Mouse (Mus musculus): ENCODE measurements around the gene B3gntl1. TPM values are rescaled to one million over a fixed set of nuclear protein-coding genes. Genes with fewer than 3 reads are reported as not detected.

Gene B3gntl1
- polyA plus RNA-seq, 1 experiment from 2014 or later: 6.2 TPM

DNA sequence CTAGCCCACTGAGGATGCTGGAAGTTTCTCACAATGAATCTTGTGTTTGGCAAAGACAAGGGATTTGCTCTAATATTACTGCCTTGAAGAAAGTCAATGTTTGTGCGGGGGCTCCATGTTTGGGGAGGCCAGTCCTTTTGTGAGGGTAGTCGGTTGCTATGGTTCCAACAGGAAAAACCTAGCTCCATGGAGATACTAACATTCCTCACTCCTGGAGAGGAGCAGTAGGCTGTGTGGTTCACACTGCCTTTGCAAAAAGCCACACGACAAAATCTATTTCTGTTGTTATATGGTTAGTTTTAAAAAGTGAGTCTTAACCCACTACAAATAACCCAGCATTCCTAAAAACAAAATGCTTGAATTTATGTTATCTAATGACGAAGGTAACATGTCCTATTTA lies 19.3 kb downstream of the B3gntl1 start:
- WGBS: 70% methylated on average over 4 of the region's 4 CpGs
- ATAC-seq: no peak
- H3K4me2 ChIP-seq (replicated peaks): no peak overlapping the region
- H3K4me1 ChIP-seq (replicated peaks): no peaks in the 10 kb centered on the region
- peaks cover 4% of the 10 kb centered on the region; the same call in 1 of the 2 replicates for H3K36me3 ChIP-seq
- H3K9me3 ChIP-seq: no peaks in the 10 kb centered on the region
- H3K27me3 ChIP-seq: no peaks in the 10 kb centered on the region
- H3K4me3 ChIP-seq (replicated peaks): no peak overlapping the region
- H3K27ac ChIP-seq: no peak overlapping the region
- no peak overlapping the region for H3K9ac ChIP-seq (replicated peaks)

DNA sequence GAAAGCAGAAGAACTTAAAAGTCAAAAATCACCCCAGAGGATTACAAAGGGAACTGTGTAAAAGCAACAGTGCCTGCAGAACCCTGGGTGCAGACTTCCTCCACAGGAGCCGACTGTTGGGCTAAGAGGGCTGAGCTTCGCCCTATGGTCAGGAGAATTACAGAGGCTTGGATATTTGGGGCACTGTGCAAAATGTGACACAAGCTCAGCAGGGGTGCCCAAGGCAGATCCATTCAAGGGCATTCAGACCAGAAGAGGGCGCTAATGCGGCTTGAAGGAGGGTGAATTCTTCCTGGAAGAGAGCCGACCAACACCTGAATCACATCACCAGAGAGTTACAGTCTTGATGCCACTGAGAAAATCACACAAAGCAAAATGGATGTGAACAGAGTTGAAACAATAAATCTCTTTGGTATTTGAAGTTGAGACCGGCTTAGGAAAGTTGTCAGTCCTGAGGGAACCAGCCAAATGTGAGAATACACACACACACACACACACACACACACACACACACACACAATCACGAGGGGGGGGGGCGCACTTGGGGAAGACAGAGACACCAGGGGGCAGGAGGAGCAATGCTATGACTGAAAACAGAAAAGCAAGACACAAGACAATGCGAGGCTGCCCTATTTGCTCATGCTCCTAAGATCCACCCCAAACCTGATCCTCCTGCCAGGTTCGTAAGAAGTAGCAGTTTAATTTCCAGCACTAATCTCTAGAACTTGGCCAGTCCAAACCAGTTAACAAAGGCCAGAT lies 20.2 kb downstream of the B3gntl1 start:
- no peak overlapping the region for H3K9ac ChIP-seq (replicated peaks)
- no peaks in the 10 kb centered on the region for H3K27me3 ChIP-seq
- H3K36me3 ChIP-seq: peaks cover 4% of the 10 kb centered on the region; the same call in 1 of the 2 replicates
- H3K4me3 ChIP-seq (replicated peaks): no peak overlapping the region
- WGBS: 54% methylated on average over 10 of the region's 10 CpGs
- H3K4me2 ChIP-seq (replicated peaks): no peak overlapping the region
- no peak for ATAC-seq
- no peak overlapping the region for H3K27ac ChIP-seq
- H3K4me1 ChIP-seq (replicated peaks): no peaks in the 10 kb centered on the region
- no peaks in the 10 kb centered on the region for H3K9me3 ChIP-seq

DNA sequence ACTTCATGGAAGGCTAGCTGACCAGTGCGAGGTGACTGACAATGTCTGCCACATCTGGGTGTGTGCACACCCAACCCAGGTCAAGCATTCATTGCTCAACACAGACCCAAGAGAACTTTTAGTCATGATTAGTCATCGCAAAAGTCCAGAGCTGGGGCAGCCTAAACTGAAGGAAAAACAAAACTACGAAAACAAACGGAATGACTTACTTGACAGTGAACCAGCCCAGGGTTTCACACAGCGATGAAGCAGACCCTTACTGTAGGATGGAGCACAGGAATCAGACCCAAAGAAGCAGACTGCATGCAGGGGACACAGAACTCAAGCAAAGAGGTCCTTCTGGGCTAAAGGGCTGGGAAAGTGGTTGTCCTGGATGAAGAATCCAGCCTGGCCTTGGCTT lies 21.0 kb downstream of the B3gntl1 start:
- Histone ChIP-seq H3K4me2 (replicated peaks) (no peak overlapping the region), H3K4me3 (replicated peaks) (no peak overlapping the region), H3K36me3 (peaks cover 4% of the 10 kb centered on the region; the same call in 1 of the 2 replicates), H3K27me3 (no peaks in the 10 kb centered on the region), H3K9ac (replicated peaks) (no peak overlapping the region), H3K4me1 (replicated peaks) (no peaks in the 10 kb centered on the region), H3K9me3 (no peaks in the 10 kb centered on the region), H3K27ac (no peak overlapping the region)
- 92% methylated on average over 5 of the region's 5 CpGs for WGBS
- ATAC-seq: no peak

DNA sequence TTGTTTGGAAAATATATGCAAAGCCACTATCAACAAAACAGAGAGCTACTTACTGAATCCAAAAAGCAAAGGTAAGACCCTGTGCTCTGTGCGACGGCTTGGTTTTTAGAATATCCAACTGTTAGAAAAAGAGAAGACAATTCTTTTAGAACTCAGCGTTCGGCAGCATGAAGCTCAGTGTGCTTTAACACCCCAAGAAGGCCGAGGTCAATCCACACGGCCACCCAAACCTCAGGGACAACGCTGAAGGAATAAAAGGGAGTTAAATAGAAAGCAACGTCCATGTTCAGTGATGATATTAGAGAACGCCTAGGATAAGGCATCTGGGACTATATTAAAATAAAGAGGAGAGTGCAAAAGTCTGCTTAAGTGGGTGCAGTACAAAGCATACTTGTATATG lies 21.4 kb downstream of the B3gntl1 start:
- no peaks in the 10 kb centered on the region for H3K4me1 ChIP-seq (replicated peaks)
- H3K36me3 ChIP-seq: peaks cover 4% of the 10 kb centered on the region; the same call in 1 of the 2 replicates
- no peak overlapping the region for H3K4me2 ChIP-seq (replicated peaks)
- no peaks in the 10 kb centered on the region for H3K9me3 ChIP-seq
- H3K9ac ChIP-seq (replicated peaks): no peak overlapping the region
- no peak for ATAC-seq
- no peaks in the 10 kb centered on the region for H3K27me3 ChIP-seq
- WGBS: 94% methylated on average over 9 of the region's 9 CpGs
- H3K4me3 ChIP-seq (replicated peaks): no peak overlapping the region
- H3K27ac ChIP-seq: no peak overlapping the region

DNA sequence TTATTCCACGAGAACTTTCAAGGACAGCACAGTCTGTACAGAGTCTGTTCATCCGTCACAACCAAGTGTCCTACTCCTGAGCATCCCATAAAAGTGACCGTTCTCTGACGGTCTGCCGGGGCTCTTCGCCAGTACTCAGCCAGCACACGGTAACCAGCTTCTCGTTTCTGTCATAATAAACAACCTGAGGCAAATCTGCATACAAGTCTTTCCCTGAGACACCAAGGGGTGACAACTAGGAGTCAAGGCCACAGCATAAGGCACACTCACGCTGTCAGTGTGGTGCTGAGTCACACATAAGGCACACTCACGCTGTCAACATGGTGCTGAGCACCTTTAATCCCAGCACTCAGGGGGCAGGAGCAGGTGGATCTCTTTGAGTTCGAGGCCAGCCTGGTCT lies 22.3 kb downstream of the B3gntl1 start:
- Histone ChIP-seq H3K9me3 (no peaks in the 10 kb centered on the region), H3K27me3 (no peaks in the 10 kb centered on the region), H3K4me3 (replicated peaks) (no peak overlapping the region), H3K27ac (no peak overlapping the region), H3K9ac (replicated peaks) (no peak overlapping the region), H3K4me2 (replicated peaks) (no peak overlapping the region), H3K36me3 (peaks cover 4% of the 10 kb centered on the region; the same call in 1 of the 2 replicates), H3K4me1 (replicated peaks) (no peaks in the 10 kb centered on the region)
- WGBS: 90% methylated on average over 11 of the region's 11 CpGs
- ATAC-seq: no peak

DNA sequence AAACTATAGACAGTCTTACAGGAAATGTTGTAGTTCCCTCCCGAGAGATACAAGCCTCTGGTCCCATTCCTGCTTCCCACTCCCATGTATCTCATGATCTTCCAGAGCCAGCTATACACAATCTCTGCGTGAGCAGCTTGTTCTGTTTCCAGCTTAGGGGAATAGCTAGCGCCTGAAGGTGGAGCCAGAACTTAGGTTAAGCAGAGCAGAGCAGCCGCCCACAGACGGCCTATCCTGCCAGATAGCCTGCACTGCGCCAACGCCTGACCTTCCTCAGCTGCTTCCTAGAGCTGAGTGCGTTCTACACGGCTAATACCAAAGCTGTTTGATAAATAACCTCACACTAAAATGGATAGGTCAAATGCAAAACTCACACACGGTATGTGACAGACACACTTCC lies 23.1 kb downstream of the B3gntl1 start:
- no peak overlapping the region for H3K9ac ChIP-seq (replicated peaks)
- no peaks in the 10 kb centered on the region for H3K9me3 ChIP-seq
- 83% methylated on average over 10 of the region's 10 CpGs for WGBS
- no peaks in the 10 kb centered on the region for H3K4me1 ChIP-seq (replicated peaks)
- no peaks in the 10 kb centered on the region for H3K27me3 ChIP-seq
- ATAC-seq: no peak
- peaks cover 4% of the 10 kb centered on the region; the same call in 1 of the 2 replicates for H3K36me3 ChIP-seq
- H3K27ac ChIP-seq: no peak overlapping the region
- no peak overlapping the region for H3K4me2 ChIP-seq (replicated peaks)
- H3K4me3 ChIP-seq (replicated peaks): no peak overlapping the region

DNA sequence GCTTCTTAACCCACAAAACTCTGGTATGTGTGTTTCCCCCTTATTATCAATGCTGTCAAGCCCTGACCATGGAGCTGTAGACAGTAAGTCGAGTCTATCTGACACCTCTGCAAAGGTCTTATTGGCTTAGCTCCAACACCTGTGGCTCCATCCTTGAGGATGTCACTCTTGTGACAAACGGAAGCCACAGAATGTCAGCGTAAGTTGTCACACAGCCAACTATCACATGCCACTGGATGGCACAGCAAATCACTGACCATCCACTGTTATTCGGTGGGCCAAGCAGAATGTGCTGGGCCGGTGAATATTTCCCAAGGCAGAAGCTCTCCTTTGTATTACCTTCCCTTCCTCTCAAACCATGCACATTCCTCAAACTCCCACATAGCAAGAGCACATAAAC lies 24.8 kb downstream of the B3gntl1 start:
- Histone ChIP-seq H3K36me3 (peaks cover 4% of the 10 kb centered on the region; the same call in 1 of the 2 replicates), H3K9me3 (no peaks in the 10 kb centered on the region), H3K9ac (replicated peaks) (no peak overlapping the region), H3K4me3 (replicated peaks) (no peak overlapping the region), H3K27ac (no peak overlapping the region), H3K4me2 (replicated peaks) (no peak overlapping the region), H3K27me3 (no peaks in the 10 kb centered on the region), H3K4me1 (replicated peaks) (no peaks in the 10 kb centered on the region)
- no peak for ATAC-seq
- WGBS: 91% methylated on average over 5 of the region's 5 CpGs

DNA sequence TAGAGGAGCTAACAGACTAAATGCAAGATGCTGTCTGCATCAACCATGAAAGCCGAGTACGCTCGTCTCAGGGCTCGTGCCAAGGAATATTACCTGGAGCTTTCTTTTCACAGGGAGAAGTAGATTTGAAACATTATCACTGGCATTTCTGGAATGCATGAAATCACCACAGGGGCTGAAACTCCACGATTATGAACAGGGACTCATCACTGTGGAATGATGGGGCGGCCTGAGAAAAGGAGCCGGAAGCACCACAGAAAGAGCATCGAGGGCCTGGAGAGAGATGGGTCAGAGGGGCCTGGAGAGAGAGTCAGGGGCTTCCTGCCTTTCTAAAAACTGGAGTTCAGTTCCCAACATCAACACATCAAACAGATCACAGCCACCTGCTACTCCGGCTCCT lies 25.6 kb downstream of the B3gntl1 start:
- Histone ChIP-seq H3K9me3 (no peaks in the 10 kb centered on the region), H3K9ac (replicated peaks) (no peak overlapping the region), H3K4me2 (replicated peaks) (no peak overlapping the region), H3K4me3 (replicated peaks) (no peak overlapping the region), H3K27ac (no peak overlapping the region), H3K36me3 (peaks cover 4% of the 10 kb centered on the region; the same call in 1 of the 2 replicates), H3K27me3 (no peaks in the 10 kb centered on the region), H3K4me1 (replicated peaks) (no peaks in the 10 kb centered on the region)
- 84% methylated on average over 9 of the region's 9 CpGs for WGBS
- ATAC-seq: no peak

DNA sequence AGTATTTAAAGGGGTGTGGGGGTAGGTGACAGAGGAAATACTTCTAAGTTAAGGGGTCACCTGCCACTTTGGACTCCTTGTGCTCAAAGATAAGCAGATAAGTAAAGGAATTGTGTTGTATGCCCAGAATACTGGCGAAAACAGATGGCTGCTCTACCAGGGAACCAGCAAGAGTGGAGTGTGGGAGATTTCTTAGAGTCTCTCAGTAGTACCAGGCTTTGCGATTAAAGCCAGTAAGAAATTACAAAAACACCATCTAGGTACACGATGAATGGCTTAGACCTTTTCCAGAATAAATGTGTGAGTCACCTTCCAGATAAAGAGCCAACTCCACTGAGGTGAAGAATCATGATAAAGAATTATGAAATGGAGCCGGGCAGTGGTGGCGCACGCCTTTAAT lies 27.6 kb downstream of the B3gntl1 start:
- Histone ChIP-seq H3K4me1 (replicated peaks) (no peaks in the 10 kb centered on the region), H3K27ac (no peak overlapping the region), H3K4me2 (replicated peaks) (no peak overlapping the region), H3K9me3 (no peaks in the 10 kb centered on the region), H3K9ac (replicated peaks) (no peak overlapping the region), H3K27me3 (no peaks in the 10 kb centered on the region), H3K4me3 (replicated peaks) (no peak overlapping the region), H3K36me3 (no peaks in the 10 kb centered on the region)
- no peak for ATAC-seq
- 95% methylated on average over 6 of the region's 6 CpGs for WGBS

DNA sequence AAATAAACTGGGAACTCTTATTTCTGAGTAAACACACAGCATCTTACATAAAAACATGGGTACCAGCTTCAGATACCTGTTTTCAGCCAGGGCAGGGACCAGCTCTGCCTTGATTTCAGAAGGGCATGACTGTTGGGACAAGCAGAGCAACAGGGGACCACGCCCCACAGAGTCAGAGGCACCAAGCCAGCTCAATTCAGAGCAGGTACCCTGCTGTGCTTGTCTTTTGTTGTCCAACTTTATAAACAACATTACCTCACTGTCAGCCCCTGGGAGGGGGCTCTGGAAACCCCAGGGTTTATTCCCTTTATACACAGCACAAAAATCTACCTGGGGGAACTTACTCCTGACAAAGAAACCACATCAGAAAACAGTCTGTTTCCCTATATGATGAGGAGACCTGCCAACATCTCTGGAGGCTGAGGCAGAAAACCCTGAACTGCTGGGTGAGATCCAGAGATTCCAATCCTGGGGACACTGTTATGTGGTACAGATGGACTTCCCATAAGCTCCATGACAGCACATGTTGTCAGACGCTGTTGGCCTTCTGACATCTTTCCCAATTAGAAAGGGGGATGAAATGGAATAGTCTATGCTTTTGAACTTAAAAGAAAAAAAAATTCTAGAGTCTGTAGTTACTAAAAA lies 31.3 kb downstream of the B3gntl1 start:
- Histone ChIP-seq H3K9me3 (no peaks in the 10 kb centered on the region), H3K4me1 (replicated peaks) (no peaks in the 10 kb centered on the region), H3K4me2 (replicated peaks) (no peak overlapping the region), H3K27ac (no peak overlapping the region), H3K9ac (replicated peaks) (no peak overlapping the region), H3K4me3 (replicated peaks) (no peak overlapping the region), H3K36me3 (peaks cover 19% of the 10 kb centered on the region), H3K27me3 (no peaks in the 10 kb centered on the region)
- WGBS: 66% methylated on average over 2 of the region's 2 CpGs
- no peak for ATAC-seq

DNA sequence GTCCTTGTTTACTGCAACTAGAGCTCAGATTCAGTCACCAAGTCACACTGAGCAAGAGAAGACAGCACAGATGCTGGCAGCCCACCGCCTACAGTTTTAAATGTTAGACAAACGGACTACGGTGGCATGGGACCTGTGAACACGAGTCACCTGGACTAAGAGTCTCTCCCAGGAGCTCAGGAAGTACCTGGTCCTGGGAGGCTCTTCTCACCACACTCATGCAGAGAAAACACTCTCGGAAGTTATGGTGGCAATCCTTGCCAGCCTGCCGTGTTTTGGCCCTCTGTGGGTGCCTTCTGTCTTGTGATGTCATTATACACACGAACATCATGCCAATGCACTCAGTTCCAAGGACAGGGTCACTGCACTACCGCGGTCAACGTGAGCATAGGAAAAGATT lies 36.3 kb downstream of the B3gntl1 start:
- H3K9me3 ChIP-seq: no peaks in the 10 kb centered on the region
- no peak for ATAC-seq
- H3K36me3 ChIP-seq: peaks cover 26% of the 10 kb centered on the region
- no peak overlapping the region for H3K4me3 ChIP-seq (replicated peaks)
- no peak overlapping the region for H3K27ac ChIP-seq
- WGBS: 95% methylated on average over 10 of the region's 10 CpGs
- no peak overlapping the region for H3K4me2 ChIP-seq (replicated peaks)
- H3K9ac ChIP-seq (replicated peaks): no peak overlapping the region
- H3K4me1 ChIP-seq (replicated peaks): no peaks in the 10 kb centered on the region
- H3K27me3 ChIP-seq: no peaks in the 10 kb centered on the region

DNA sequence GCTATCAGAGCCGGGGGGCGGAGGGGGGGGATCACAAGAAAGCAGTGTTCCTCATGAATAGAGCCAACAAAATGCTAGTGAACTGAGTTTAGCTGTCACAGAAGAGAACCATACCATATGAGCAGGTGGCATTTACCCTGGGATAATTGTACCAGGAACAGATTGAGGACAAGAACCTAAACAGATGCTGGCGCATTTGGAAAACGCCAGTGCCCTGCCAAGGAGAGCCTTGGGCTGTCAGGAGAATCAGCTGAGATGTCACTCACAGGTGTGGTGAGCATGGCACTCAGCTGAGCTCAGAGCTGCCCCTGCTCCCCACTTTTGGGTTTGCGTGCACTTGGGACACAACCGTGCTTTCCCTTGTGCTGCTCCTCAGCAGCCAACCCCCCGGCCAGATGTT lies 41.5 kb downstream of the B3gntl1 start:
- H3K4me1 ChIP-seq (replicated peaks): no peaks in the 10 kb centered on the region
- no peak overlapping the region for H3K27ac ChIP-seq
- no peak overlapping the region for H3K9ac ChIP-seq (replicated peaks)
- H3K9me3 ChIP-seq: no peaks in the 10 kb centered on the region
- peaks cover 12% of the 10 kb centered on the region; the same call in 1 of the 2 replicates for H3K36me3 ChIP-seq
- ATAC-seq: no peak
- no peaks in the 10 kb centered on the region for H3K27me3 ChIP-seq
- H3K4me3 ChIP-seq (replicated peaks): no peak overlapping the region
- 93% methylated on average over 7 of the region's 7 CpGs for WGBS
- H3K4me2 ChIP-seq (replicated peaks): no peak overlapping the region
